Mouse (Mus musculus): Measurements from ENCODE around the gene ccdc198. TPM values are rescaled to one million over a fixed set of nuclear protein-coding genes. Genes with fewer than 3 reads are reported as not detected.
"Not testable (repeated sequence)": the region's sequence is repeated elsewhere in the genome, so short reads cannot be mapped to it uniquely, and the experiment has no call there.

Gene ccdc198
- polyA plus RNA-seq, 1 experiment from 2014 or later = 0.28 TPM

DNA sequence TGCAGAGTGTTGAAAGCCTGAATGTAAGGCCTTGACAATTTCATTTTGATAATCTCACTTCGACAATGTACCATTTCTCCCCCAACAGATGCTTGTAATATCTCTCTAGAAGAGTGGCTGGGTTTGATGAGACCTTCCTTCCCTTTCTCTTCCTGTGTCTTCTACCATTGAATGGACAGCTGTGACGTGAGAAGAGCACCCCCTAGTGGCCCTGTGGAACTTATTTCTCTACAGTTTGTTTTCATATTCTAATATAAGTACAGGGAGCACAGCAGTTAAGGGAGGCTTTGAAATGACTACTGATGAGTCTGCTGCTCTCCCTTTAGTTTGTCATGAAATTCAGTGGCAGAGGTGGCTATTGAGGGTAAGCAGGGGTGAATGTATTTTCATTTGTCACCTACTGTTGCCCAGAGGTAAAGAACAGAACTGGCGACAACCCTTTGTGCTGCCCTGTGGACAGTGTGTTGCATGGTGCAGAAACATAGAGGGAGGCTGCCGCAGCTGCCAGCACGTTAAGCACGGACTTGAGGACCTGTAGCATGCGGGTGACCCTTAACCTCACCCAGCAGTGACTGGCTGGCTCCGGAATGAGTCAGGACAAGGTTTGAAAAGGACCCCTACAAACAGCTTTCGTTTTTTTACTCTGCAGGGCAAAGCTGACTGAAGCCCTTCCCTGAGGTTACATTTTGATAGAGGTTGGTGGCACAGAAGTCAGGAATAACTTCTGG lies 10.3 kb downstream of the ccdc198 start:
- Histone ChIP-seq H3K9me3 (no peaks in the 10 kb centered on the region), H3K27me3 (replicated peaks) (peaks cover 8% of the 10 kb centered on the region), H3K27ac (no peak overlapping the region), H3K9ac (no peak overlapping the region), H3K4me3 (no peak overlapping the region), H3K36me3 (replicated peaks) (no peaks in the 10 kb centered on the region), H3K4me1 (no peaks in the 10 kb centered on the region), H3K4me2 (no peak overlapping the region)
- no peak for ATAC-seq (replicated peaks)
- 45% methylated on average over 9 of the region's 9 CpGs for WGBS

- H3K9me3 ChIP-seq = no peaks in the 10 kb centered on the region
- no peaks in the 10 kb centered on the region for H3K27me3 ChIP-seq (replicated peaks)
- no peak for ATAC-seq (replicated peaks)
- 86% methylated on average over 3 of the region's 3 CpGs for WGBS
- H3K4me3 ChIP-seq = no peak overlapping the region
- no peaks in the 10 kb centered on the region for H3K4me1 ChIP-seq
- no peak overlapping the region for H3K9ac ChIP-seq
- no peak overlapping the region for H3K4me2 ChIP-seq
- no peak overlapping the region for H3K27ac ChIP-seq
- H3K36me3 ChIP-seq (replicated peaks) = no peaks in the 10 kb centered on the region
Measured at GRCm38 (mm10) chr14:49231845-49232244, 13.4 kb downstream of the ccdc198 start.

DNA sequence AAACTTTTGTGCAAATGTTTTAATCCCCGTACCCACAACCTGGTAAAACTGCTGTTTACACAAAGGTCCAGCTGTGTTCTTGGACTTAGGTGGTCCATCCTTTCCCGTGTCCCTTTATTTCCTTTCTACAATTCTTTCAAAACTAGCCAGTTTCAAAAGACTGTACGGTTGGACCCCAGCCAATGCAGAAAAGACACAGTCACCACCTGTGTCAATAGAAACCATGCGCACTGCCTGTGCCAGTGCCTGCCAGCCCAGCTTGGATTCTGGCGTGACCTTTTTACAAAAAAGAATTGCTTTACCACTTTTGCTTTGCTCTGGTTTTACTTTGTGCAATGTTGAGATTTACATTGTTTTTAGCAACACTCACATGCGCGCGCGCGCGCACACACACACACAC lies 18.3 kb downstream of the ccdc198 start:
- Histone ChIP-seq H3K9me3 (no peaks in the 10 kb centered on the region), H3K4me2 (no peak overlapping the region), H3K27ac (no peak overlapping the region), H3K4me3 (no peak overlapping the region), H3K36me3 (replicated peaks) (no peaks in the 10 kb centered on the region), H3K4me1 (no peaks in the 10 kb centered on the region), H3K9ac (no peak overlapping the region), H3K27me3 (replicated peaks) (no peaks in the 10 kb centered on the region)
- ATAC-seq (replicated peaks) = no peak
- WGBS = 77% methylated on average over 11 of the region's 11 CpGs

GRCm38 (mm10) chr14:49226471-49226870 lies 18.8 kb downstream of the ccdc198 start:
- H3K4me1 ChIP-seq = no peaks in the 10 kb centered on the region
- no peak overlapping the region for H3K4me2 ChIP-seq
- H3K27me3 ChIP-seq (replicated peaks) = no peaks in the 10 kb centered on the region
- H3K4me3 ChIP-seq = no peak overlapping the region
- no peaks in the 10 kb centered on the region for H3K36me3 ChIP-seq (replicated peaks)
- H3K9ac ChIP-seq = no peak overlapping the region
- ATAC-seq (replicated peaks) = no peak
- 79% methylated on average over 7 of the region's 7 CpGs for WGBS
- H3K27ac ChIP-seq = no peak overlapping the region
- no peaks in the 10 kb centered on the region for H3K9me3 ChIP-seq

GRCm38 (mm10) chr14:49221771-49222170 lies 23.5 kb downstream of the ccdc198 start:
- WGBS = 87% methylated on average over 2 of the region's 2 CpGs
- no peak for ATAC-seq (replicated peaks)
- no peaks in the 10 kb centered on the region for H3K9me3 ChIP-seq

GRCm38 (mm10) chr14:49219466-49220022 lies 25.7 kb downstream of the ccdc198 start:
- H3K9ac ChIP-seq; H3K36me3 ChIP-seq (replicated peaks); H3K4me1 ChIP-seq; H3K9me3 ChIP-seq; H3K4me3 ChIP-seq; H3K27me3 ChIP-seq (replicated peaks); H3K27ac ChIP-seq; H3K4me2 ChIP-seq; ATAC-seq (replicated peaks): not testable (repeated sequence)
- WGBS = 96% methylated on average over 4 of the region's 4 CpGs

More at GRCm38 (mm10) chr14:49221771-49222170, 23.5 kb downstream of the ccdc198 start:
- no peaks in the 10 kb centered on the region for H3K36me3 ChIP-seq (replicated peaks)
- no peaks in the 10 kb centered on the region for H3K4me1 ChIP-seq
- no peaks in the 10 kb centered on the region for H3K27me3 ChIP-seq (replicated peaks)
- H3K27ac ChIP-seq = no peak overlapping the region
- no peak overlapping the region for H3K9ac ChIP-seq
- no peak overlapping the region for H3K4me2 ChIP-seq
- H3K4me3 ChIP-seq = no peak overlapping the region

DNA sequence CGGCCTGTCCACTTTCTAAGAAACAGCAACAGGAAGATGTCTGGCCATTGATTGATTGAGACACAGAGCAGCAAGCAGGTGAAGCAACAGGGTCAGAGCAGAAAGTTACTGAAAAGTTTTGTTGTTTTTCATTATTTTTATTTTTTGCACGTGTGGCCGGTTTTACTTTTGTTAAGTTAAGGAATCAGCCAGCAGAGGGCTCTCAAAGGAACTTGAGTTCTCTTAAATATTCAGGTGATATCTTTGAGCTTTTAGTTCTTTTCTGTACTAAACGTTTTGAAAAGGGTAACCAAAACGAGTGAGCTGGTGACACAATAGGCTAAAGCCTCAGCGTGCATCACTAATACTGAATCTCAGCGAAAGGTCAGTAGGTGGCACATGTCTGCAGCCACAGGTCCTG lies 26.6 kb downstream of the ccdc198 start:
- Histone ChIP-seq H3K9me3 (no peaks in the 10 kb centered on the region), H3K4me1 (no peaks in the 10 kb centered on the region), H3K9ac (no peak overlapping the region), H3K4me2 (no peak overlapping the region), H3K36me3 (replicated peaks) (no peaks in the 10 kb centered on the region), H3K27ac (no peak overlapping the region), H3K27me3 (replicated peaks) (no peaks in the 10 kb centered on the region), H3K4me3 (no peak overlapping the region)
- WGBS = 69% methylated on average over 7 of the region's 7 CpGs
- no peak for ATAC-seq (replicated peaks)

GRCm38 (mm10) chr14:49210215-49210614 lies 35.1 kb downstream of the ccdc198 start:
- H3K9me3 ChIP-seq; H3K4me2 ChIP-seq; H3K27me3 ChIP-seq (replicated peaks); ATAC-seq (replicated peaks); H3K4me1 ChIP-seq; H3K27ac ChIP-seq; H3K36me3 ChIP-seq (replicated peaks); H3K9ac ChIP-seq; H3K4me3 ChIP-seq: not testable (repeated sequence)
- 88% methylated on average over 3 of the region's 3 CpGs for WGBS

DNA sequence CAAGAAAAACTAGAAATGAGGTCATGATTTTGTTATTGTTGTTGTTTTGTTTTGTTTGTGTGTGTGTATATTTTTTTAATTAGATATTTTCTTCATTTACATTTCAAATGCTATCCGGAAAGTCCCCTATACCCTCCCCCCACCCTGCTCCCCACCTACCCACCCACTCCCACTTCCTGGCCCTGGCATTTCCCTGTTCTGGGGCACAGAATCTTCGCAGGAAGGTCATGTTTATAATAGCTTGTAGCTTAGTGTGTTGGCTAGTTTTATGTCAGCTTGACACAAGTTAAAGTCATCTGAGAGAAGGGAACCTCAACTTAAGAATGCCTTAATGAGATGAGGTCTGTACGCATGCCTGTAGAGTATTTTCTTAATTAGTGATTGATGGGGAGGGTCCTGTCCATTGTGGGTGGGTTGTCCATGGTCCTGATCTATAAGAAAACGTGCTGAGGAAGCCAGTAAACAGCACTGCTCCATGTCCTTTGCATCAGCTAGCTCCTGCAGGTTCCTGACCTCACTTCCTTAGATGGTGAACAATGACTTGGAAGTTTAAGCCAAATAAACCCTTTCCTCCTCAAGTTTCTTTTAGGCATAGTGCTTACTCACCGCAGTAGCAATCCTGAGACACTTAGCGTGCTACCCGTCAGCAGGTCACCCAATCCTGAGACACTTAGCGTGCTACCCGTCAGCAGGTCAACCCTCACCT lies 44.0 kb downstream of the ccdc198 start:
- Histone ChIP-seq H3K27ac (no peak overlapping the region), H3K27me3 (replicated peaks) (no peaks in the 10 kb centered on the region), H3K9me3 (no peaks in the 10 kb centered on the region), H3K9ac (no peak overlapping the region), H3K4me2 (no peak overlapping the region), H3K36me3 (replicated peaks) (no peaks in the 10 kb centered on the region), H3K4me3 (no peak overlapping the region), H3K4me1 (no peaks in the 10 kb centered on the region)
- ATAC-seq (replicated peaks) = no peak
- 80% methylated on average over 9 of the region's 9 CpGs for WGBS

DNA sequence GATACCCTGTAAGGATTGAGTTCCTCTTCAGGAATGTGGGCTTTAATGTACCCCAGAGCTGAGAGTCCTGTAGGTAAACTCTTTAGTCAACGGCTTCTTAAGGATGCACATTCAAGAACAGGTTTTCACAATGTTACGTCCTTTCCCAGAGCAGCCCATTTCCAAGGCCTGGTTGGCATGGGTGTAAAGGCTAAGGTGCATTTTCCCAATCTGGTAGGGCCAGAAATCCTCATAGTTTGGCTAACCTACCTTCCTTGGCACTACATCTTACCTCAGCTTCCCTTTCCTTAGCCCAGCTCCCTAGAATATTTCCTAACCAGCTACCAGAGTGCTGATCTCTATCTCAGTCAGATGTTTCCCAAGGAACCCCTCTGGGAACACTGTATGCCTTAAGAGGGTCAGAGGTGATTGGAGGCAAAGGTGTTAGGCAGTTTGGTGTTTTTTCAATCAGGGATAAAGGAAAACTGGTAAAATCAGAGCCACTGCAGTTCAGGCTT lies 48.2 kb downstream of the ccdc198 start:
- Histone ChIP-seq H3K4me1 (no peaks in the 10 kb centered on the region), H3K4me2 (no peak overlapping the region), H3K36me3 (replicated peaks) (no peaks in the 10 kb centered on the region), H3K9ac (no peak overlapping the region), H3K27ac (no peak overlapping the region), H3K4me3 (no peak overlapping the region), H3K9me3 (no peaks in the 10 kb centered on the region), H3K27me3 (replicated peaks) (no peaks in the 10 kb centered on the region)
- no peak for ATAC-seq (replicated peaks)
- WGBS = 90% methylated on average over 2 of the region's 2 CpGs

- no peak for ATAC-seq (replicated peaks)
- H3K9ac ChIP-seq = no peak overlapping the region
- H3K27ac ChIP-seq = no peak overlapping the region
- WGBS = 90% methylated on average over 2 of the region's 2 CpGs
- H3K4me1 ChIP-seq = no peaks in the 10 kb centered on the region
- H3K4me2 ChIP-seq = no peak overlapping the region
- H3K36me3 ChIP-seq (replicated peaks) = peaks cover 16% of the 10 kb centered on the region; the same call in 1 of the 2 replicates
- H3K9me3 ChIP-seq = no peaks in the 10 kb centered on the region
- no peaks in the 10 kb centered on the region for H3K27me3 ChIP-seq (replicated peaks)
- no peak overlapping the region for H3K4me3 ChIP-seq
Measured at GRCm38 (mm10) chr14:49186270-49186669, 59.0 kb downstream of the ccdc198 start.

DNA sequence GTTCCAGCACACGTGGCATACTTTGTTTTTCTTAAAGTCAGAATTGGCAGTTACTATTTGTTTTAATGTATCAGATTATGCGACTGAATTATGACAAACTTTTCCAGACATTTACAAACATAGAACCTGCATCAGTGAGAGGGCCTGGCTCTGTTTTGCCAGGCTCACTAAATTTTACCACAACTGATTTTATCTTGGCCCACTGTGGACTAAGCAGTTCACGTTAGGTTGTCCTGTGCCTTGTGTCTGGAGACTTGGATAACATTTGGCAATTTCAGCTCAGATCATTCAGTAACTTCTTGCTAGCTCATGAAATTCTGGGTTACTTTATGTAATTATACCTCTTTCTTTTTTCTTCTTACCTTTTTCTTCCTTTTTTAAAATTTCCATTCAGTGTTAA lies 65.5 kb downstream of the ccdc198 start:
- Histone ChIP-seq H3K4me2 (no peak overlapping the region), H3K4me3 (no peak overlapping the region), H3K9ac (no peak overlapping the region), H3K9me3 (no peaks in the 10 kb centered on the region), H3K4me1 (peaks cover 13% of the 10 kb centered on the region), H3K27me3 (replicated peaks) (no peaks in the 10 kb centered on the region), H3K36me3 (replicated peaks) (peaks cover 2% of the 10 kb centered on the region; the same call in 1 of the 2 replicates), H3K27ac (no peak overlapping the region)
- WGBS = 84% methylated on average over 3 of the region's 3 CpGs
- no peak for ATAC-seq (replicated peaks)

All from midbrain, embryonic 15.5 days (tissue).